Mouse (Mus musculus): ENCODE data around the gene Cep135. TPM values are rescaled to one million over a fixed set of nuclear protein-coding genes. Genes with fewer than 3 reads are reported as not detected.
A peak's percentile ranks its signal among the peaks of the same experiment; 100 is the strongest.

The Cep135 gene
- polyA plus RNA-seq, 1 experiment from 2014 or later: 4.6 TPM

GRCm38 (mm10) chr5:76627770-76628169 is 39.3 kb downstream of the Cep135 start:
- Histone ChIP-seq H3K27ac (ENCODE audit: low read depth, low read length) (no peak overlapping the region), H3K4me2 (ENCODE audit: low read length) (no peak overlapping the region), H3K27me3 (replicated peaks; ENCODE audit: control insufficient read depth, insufficient read depth, low read length) (no peaks in the 10 kb centered on the region), H3K4me1 (ENCODE audit: control insufficient read depth, insufficient read depth, low read length) (no peaks in the 10 kb centered on the region), H3K9ac (ENCODE audit: low read length) (no peak overlapping the region), H3K4me3 (ENCODE audit: low read depth, low read length) (no peak overlapping the region), H3K36me3 (ENCODE audit: control insufficient read depth, insufficient read depth, low read length) (peaks cover 45% of the 10 kb centered on the region), H3K9me3 (replicated peaks; ENCODE audit: control insufficient read depth, low read length) (no peaks in the 10 kb centered on the region)
- ATAC-seq (no peak), DNase-seq (ENCODE audit: low spot score) (no peak)
- 98% methylated on average over 1 of the region's 1 CpGs for whole genome bisulfite sequencing

DNA sequence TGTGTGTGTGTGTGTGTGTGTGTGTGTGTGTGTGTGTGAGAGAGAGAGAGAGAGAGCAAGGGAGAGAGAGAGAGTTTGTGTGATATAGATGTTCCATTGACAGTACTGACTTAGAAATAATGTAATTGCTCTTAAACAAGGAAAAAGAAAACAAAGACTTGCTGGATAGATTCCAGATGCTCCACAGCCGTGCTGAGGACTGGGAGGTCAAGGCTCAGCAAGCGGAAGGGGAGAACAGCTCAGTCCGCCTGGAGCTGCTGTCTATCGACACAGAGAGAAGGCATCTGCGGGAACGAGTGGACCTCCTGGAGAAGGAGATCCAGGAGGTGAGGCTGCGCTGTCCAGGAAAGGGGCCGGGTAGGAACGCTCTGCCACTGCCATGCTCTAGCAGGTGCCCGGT is 45.5 kb downstream of the Cep135 start:
- WGBS: 78% methylated on average over 10 of the region's 10 CpGs
- Histone ChIP-seq H3K27ac (ENCODE audit: low read depth, low read length) (no peak overlapping the region), H3K4me3 (ENCODE audit: low read depth, low read length) (no peak overlapping the region), H3K9me3 (replicated peaks; ENCODE audit: control insufficient read depth, low read length) (no peaks in the 10 kb centered on the region), H3K4me1 (ENCODE audit: control insufficient read depth, insufficient read depth, low read length) (no peaks in the 10 kb centered on the region), H3K4me2 (ENCODE audit: low read length) (no peak overlapping the region), H3K9ac (ENCODE audit: low read length) (no peak overlapping the region), H3K27me3 (replicated peaks; ENCODE audit: control insufficient read depth, insufficient read depth, low read length) (no peaks in the 10 kb centered on the region), H3K36me3 (ENCODE audit: control insufficient read depth, insufficient read depth, low read length) (peaks cover 67% of the 10 kb centered on the region)
- DNase-seq (ENCODE audit: low spot score): no peak
- ATAC-seq: no peak

DNA sequence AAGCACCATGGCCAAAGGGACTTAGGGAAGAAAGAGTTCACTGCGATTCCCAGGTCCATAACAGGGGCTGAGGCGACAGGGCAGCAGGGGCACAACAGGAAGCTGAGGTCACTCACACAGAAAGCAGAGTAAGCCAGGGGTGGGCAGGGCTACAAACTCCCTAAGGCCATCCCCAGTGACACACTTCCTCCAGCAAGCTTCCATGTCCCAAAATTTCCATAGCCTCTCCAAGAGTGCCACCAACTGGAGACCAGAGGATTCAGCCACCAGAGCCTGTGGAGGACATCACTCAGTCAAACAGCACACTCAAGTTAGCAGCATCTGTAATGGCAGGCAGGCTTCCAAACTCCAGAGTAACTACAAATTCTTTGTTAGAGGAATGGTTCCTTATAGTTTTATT is 47.1 kb downstream of the Cep135 start:
- DNase-seq (ENCODE audit: low spot score) (no peak), ATAC-seq (no peak)
- Histone ChIP-seq H3K4me3 (ENCODE audit: low read depth, low read length) (no peak overlapping the region), H3K27ac (ENCODE audit: low read depth, low read length) (no peak overlapping the region), H3K27me3 (replicated peaks; ENCODE audit: control insufficient read depth, insufficient read depth, low read length) (no peaks in the 10 kb centered on the region), H3K9ac (ENCODE audit: low read length) (no peak overlapping the region), H3K9me3 (replicated peaks; ENCODE audit: control insufficient read depth, low read length) (no peaks in the 10 kb centered on the region), H3K4me1 (ENCODE audit: control insufficient read depth, insufficient read depth, low read length) (no peaks in the 10 kb centered on the region), H3K36me3 (ENCODE audit: control insufficient read depth, insufficient read depth, low read length) (peaks cover 75% of the 10 kb centered on the region), H3K4me2 (ENCODE audit: low read length) (no peak overlapping the region)
- WGBS: 96% methylated on average over 2 of the region's 2 CpGs

GRCm38 (mm10) chr5:76642076-76642475 is 53.6 kb downstream of the Cep135 start:
- Histone ChIP-seq H3K4me2 (ENCODE audit: low read length) (no peak overlapping the region), H3K4me1 (ENCODE audit: control insufficient read depth, insufficient read depth, low read length) (no peaks in the 10 kb centered on the region), H3K9ac (ENCODE audit: low read length) (no peak overlapping the region), H3K27ac (ENCODE audit: low read depth, low read length) (no peak overlapping the region), H3K9me3 (replicated peaks; ENCODE audit: control insufficient read depth, low read length) (no peaks in the 10 kb centered on the region), H3K4me3 (ENCODE audit: low read depth, low read length) (no peak overlapping the region), H3K36me3 (ENCODE audit: control insufficient read depth, insufficient read depth, low read length) (peaks cover 59% of the 10 kb centered on the region), H3K27me3 (replicated peaks; ENCODE audit: control insufficient read depth, insufficient read depth, low read length) (no peaks in the 10 kb centered on the region)
- WGBS: 93% methylated on average over 4 of the region's 4 CpGs
- DNase-seq (ENCODE audit: low spot score) (no peak), ATAC-seq (no peak)

GRCm38 (mm10) chr5:76644234-76644633 is 55.7 kb downstream of the Cep135 start:
- no peak overlapping the region for H3K4me2 ChIP-seq (ENCODE audit: low read length)
- H3K27ac ChIP-seq (ENCODE audit: low read depth, low read length): no peak overlapping the region
- no peak overlapping the region for H3K9ac ChIP-seq (ENCODE audit: low read length)
- no peaks in the 10 kb centered on the region for H3K27me3 ChIP-seq (replicated peaks; ENCODE audit: control insufficient read depth, insufficient read depth, low read length)
- no peak for ATAC-seq
- H3K36me3 ChIP-seq (ENCODE audit: control insufficient read depth, insufficient read depth, low read length): peaks cover 47% of the 10 kb centered on the region
- DNase-seq (ENCODE audit: low spot score): no peak
- 92% methylated on average over 7 of the region's 7 CpGs for WGBS
- no peaks in the 10 kb centered on the region for H3K4me1 ChIP-seq (ENCODE audit: control insufficient read depth, insufficient read depth, low read length)
- no peaks in the 10 kb centered on the region for H3K9me3 ChIP-seq (replicated peaks; ENCODE audit: control insufficient read depth, low read length)
- no peak overlapping the region for H3K4me3 ChIP-seq (ENCODE audit: low read depth, low read length)

DNA sequence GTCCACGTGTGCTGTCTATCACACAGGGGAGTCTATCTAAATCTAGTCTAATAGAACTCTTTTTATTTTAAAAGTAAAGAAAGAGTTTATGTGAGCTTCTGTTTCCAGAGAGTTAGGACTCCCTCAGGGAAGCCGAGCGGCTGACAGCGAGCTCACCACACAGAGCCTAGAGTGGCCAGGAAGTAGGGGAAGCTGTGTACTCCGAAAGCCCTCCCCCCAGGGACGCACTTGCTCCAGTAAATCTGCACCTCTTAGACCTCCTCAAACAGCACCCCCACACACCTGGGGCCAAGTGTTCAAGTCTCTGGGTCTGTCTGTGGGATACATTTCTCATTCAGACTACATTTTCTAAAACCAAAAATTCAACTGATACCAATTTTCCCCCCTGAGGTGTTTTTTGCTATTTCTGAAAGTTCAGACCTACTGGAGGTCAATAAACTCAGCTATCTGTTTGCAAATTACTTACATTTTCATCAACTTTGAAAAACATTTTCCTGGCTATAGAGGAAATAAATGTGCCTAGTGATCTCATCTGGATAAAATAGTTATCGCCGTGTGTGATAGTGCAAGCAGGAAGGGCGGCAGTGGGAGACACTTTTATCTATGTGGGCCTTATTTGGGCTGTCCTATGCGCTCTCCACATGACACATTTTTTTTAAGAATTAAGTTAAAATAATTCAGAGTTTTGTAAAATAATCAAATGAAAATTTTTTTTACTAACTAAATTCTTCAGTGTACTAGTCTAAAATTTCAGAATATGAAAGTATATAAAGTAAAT is 56.8 kb downstream of the Cep135 start:
- Histone ChIP-seq H3K9me3 (replicated peaks; ENCODE audit: control insufficient read depth, low read length) (no peaks in the 10 kb centered on the region), H3K36me3 (ENCODE audit: control insufficient read depth, insufficient read depth, low read length) (peaks cover 37% of the 10 kb centered on the region), H3K27ac (ENCODE audit: low read depth, low read length) (no peak overlapping the region), H3K4me3 (ENCODE audit: low read depth, low read length) (no peak overlapping the region), H3K27me3 (replicated peaks; ENCODE audit: control insufficient read depth, insufficient read depth, low read length) (no peaks in the 10 kb centered on the region), H3K9ac (ENCODE audit: low read length) (no peak overlapping the region), H3K4me2 (ENCODE audit: low read length) (no peak overlapping the region), H3K4me1 (ENCODE audit: control insufficient read depth, insufficient read depth, low read length) (no peaks in the 10 kb centered on the region)
- 92% methylated on average over 10 of the region's 10 CpGs for WGBS
- no peak for DNase-seq (ENCODE audit: low spot score)
- no peak for ATAC-seq

DNA sequence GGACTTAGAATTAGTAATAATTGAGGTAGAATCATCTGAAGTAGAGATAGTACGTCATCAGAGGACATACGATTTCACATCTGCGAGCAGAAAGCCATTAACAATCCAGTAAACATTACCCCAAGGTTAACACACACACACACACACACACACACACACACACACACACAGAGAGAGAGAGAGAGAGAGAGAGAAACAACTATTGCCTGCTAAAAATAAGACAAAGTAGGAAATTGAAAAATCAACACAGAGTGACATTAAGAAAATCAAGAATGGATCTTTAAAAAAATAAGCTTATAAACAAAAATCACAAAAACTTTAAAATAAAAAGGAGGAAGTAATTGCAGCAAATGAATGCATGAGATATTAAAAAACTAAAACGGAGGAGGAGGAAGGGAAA is 61.4 kb downstream of the Cep135 start:
- Histone ChIP-seq H3K36me3 (ENCODE audit: control insufficient read depth, insufficient read depth, low read length) (peaks cover 5% of the 10 kb centered on the region; the same call in 1 of the 2 replicates), H3K9ac (ENCODE audit: low read length) (no peak overlapping the region), H3K27ac (ENCODE audit: low read depth, low read length) (no peak overlapping the region), H3K4me3 (ENCODE audit: low read depth, low read length) (no peak overlapping the region), H3K27me3 (replicated peaks; ENCODE audit: control insufficient read depth, insufficient read depth, low read length) (no peaks in the 10 kb centered on the region), H3K4me2 (ENCODE audit: low read length) (no peak overlapping the region), H3K9me3 (replicated peaks; ENCODE audit: control insufficient read depth, low read length) (no peaks in the 10 kb centered on the region), H3K4me1 (ENCODE audit: control insufficient read depth, insufficient read depth, low read length) (no peaks in the 10 kb centered on the region; the same call in 1 of the 2 replicates)
- ATAC-seq (no peak), DNase-seq (ENCODE audit: low spot score) (no peak)
- 82% methylated on average over 4 of the region's 4 CpGs for WGBS

DNA sequence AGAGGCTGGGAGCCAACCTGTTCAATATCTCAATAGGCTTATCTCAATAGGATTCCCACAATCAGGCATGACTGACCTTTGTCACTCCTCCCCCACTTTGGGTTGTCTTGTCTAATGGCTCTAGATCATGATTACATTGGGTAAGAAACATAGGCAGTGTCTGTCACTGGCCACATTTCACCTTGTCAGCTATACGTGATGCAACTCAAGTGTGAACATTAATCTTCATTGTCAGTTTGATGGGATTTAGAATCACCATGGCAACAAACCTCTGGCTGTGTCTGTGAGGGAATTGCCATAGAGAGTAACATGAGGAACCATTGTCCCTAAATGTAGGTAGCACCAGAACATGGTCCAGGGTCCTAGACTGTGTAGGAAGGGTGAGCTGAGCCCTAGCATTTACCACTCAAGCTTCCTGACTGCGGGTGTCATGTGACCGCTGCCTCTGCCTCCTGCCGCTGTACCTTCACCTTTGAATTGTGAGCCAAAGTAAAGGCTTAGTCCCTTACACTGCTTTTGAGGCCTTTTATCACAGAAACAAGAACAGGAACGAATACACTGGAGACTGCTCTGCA is 62.7 kb downstream of the Cep135 start:
- no peak overlapping the region for H3K9ac ChIP-seq (ENCODE audit: low read length)
- H3K4me2 ChIP-seq (ENCODE audit: low read length): no peak overlapping the region
- peak overlapping the region; percentile 7; the same call in 1 of the 2 replicates for H3K27ac ChIP-seq (ENCODE audit: low read depth, low read length)
- 51% methylated on average over 5 of the region's 5 CpGs for WGBS
- no peak overlapping the region for H3K4me3 ChIP-seq (ENCODE audit: low read depth, low read length)
- DNase-seq (ENCODE audit: low spot score) (no peak), ATAC-seq (no peak; the same call in 1 of the 2 replicates)
- no peaks in the 10 kb centered on the region; the same call in 1 of the 2 replicates for H3K4me1 ChIP-seq (ENCODE audit: control insufficient read depth, insufficient read depth, low read length)
- no peaks in the 10 kb centered on the region for H3K9me3 ChIP-seq (replicated peaks; ENCODE audit: control insufficient read depth, low read length)
- peaks cover 3% of the 10 kb centered on the region; the same call in 1 of the 2 replicates for H3K36me3 ChIP-seq (ENCODE audit: control insufficient read depth, insufficient read depth, low read length)
- H3K27me3 ChIP-seq (replicated peaks; ENCODE audit: control insufficient read depth, insufficient read depth, low read length): no peaks in the 10 kb centered on the region

- no peak for ATAC-seq
- H3K9me3 ChIP-seq (replicated peaks; ENCODE audit: control insufficient read depth, low read length): no peaks in the 10 kb centered on the region
- peaks cover 10% of the 10 kb centered on the region for H3K4me1 ChIP-seq (ENCODE audit: control insufficient read depth, insufficient read depth, low read length)
- 0 out of 2 replicates have a peak, but pooled peaks cover 2% of the 10 kb centered on the region for H3K36me3 ChIP-seq (ENCODE audit: control insufficient read depth, insufficient read depth, low read length)
- no peaks in the 10 kb centered on the region for H3K27me3 ChIP-seq (replicated peaks; ENCODE audit: control insufficient read depth, insufficient read depth, low read length)
- peak within 1 kb of the TSS; percentile 100 for H3K9ac ChIP-seq (ENCODE audit: low read length)
- H3K27ac ChIP-seq (ENCODE audit: low read depth, low read length): peak within 1 kb of the TSS; percentile 99
- peak; percentile 42 for DNase-seq (ENCODE audit: low spot score)
- H3K4me2 ChIP-seq (ENCODE audit: low read length): peak within 1 kb of the TSS; percentile 80
- WGBS: 86% methylated on average over 2 of the region's 2 CpGs
- peak within 1 kb of the TSS; percentile 93 for H3K4me3 ChIP-seq (ENCODE audit: low read depth, low read length)
Observed at GRCm38 (mm10) chr5:76656212-76656611, 67.7 kb downstream of the Cep135 start, which contains the start of gene C530008M17Rik. TSS of gene C530008M17Rik (plus strand) at chr5:76656512.
